Mouse (Mus musculus): ENCODE results near the gene Nhsl1. TPM values are rescaled to one million over a fixed set of nuclear protein-coding genes. Genes with fewer than 3 reads are reported as not detected.

Nhsl1 gene
- total RNA-seq, 4 experiments from 2014 or later, result 16.9 to 26.5 (median 20.6) TPM

- no peak for DNase-seq (ENCODE audit: low spot score)
Observed at GRCm38 (mm10) chr10:18400089-18400644, 81.4 kb downstream of the Nhsl1 start.

- DNase-seq (ENCODE audit: low spot score), result peak; percentile 30
Observed at GRCm38 (mm10) chr10:18400998-18401397, 82.2 kb downstream of the Nhsl1 start.

- no peak for DNase-seq (ENCODE audit: low spot score)
Observed at GRCm38 (mm10) chr10:18403992-18404391, 85.2 kb downstream of the Nhsl1 start.

GRCm38 (mm10) chr10:18404679-18405078 is 85.9 kb downstream of the Nhsl1 start:
- no peak for DNase-seq (ENCODE audit: low spot score)

- peak; percentile 85 for DNase-seq (ENCODE audit: low spot score)
Observed at GRCm38 (mm10) chr10:18407062-18407830, 88.5 kb downstream of the Nhsl1 start.

- no peak for DNase-seq (ENCODE audit: low spot score)
Observed at GRCm38 (mm10) chr10:18408128-18408527, 89.3 kb downstream of the Nhsl1 start.

- DNase-seq (ENCODE audit: low spot score), result no peak
Observed at GRCm38 (mm10) chr10:18408635-18409034, 89.8 kb downstream of the Nhsl1 start.

- no peak for DNase-seq (ENCODE audit: low spot score)
Observed at GRCm38 (mm10) chr10:18409068-18409467, 90.3 kb downstream of the Nhsl1 start.

- no peak for DNase-seq (ENCODE audit: low spot score)
Observed at GRCm38 (mm10) chr10:18411266-18411665, 92.5 kb downstream of the Nhsl1 start.

GRCm38 (mm10) chr10:18415946-18416345 is 97.2 kb downstream of the Nhsl1 start:
- no peak for DNase-seq (ENCODE audit: low spot score)

GRCm38 (mm10) chr10:18418160-18418559 is 99.4 kb downstream of the Nhsl1 start:
- no peak for DNase-seq (ENCODE audit: low spot score)

- DNase-seq (ENCODE audit: low spot score), result no peak
Observed at GRCm38 (mm10) chr10:18419508-18419907, 100.7 kb downstream of the Nhsl1 start.

- no peak for DNase-seq (ENCODE audit: low spot score)
Observed at GRCm38 (mm10) chr10:18420259-18421000, 101.6 kb downstream of the Nhsl1 start.

GRCm38 (mm10) chr10:18422968-18423367 is 104.2 kb downstream of the Nhsl1 start:
- DNase-seq (ENCODE audit: low spot score), result no peak

GRCm38 (mm10) chr10:18423557-18423956 is 104.8 kb downstream of the Nhsl1 start:
- no peak for DNase-seq (ENCODE audit: low spot score)

GRCm38 (mm10) chr10:18427866-18428265 is 109.1 kb downstream of the Nhsl1 start:
- no peak for DNase-seq (ENCODE audit: low spot score)

- no peak for DNase-seq (ENCODE audit: low spot score)
Observed at GRCm38 (mm10) chr10:18429533-18429932, 110.7 kb downstream of the Nhsl1 start.

- DNase-seq (ENCODE audit: low spot score), result peak; percentile 41
Observed at GRCm38 (mm10) chr10:18430141-18430540, 111.4 kb downstream of the Nhsl1 start.

GRCm38 (mm10) chr10:18430973-18431372 is 112.2 kb downstream of the Nhsl1 start:
- peak; percentile 92 for DNase-seq (ENCODE audit: low spot score)

GRCm38 (mm10) chr10:18431546-18431945 is 112.8 kb downstream of the Nhsl1 start:
- no peak for DNase-seq (ENCODE audit: low spot score)

GRCm38 (mm10) chr10:18435454-18435853 is 116.7 kb downstream of the Nhsl1 start:
- no peak for DNase-seq (ENCODE audit: low spot score)

GRCm38 (mm10) chr10:18435938-18436337 is 117.2 kb downstream of the Nhsl1 start:
- no peak for DNase-seq (ENCODE audit: low spot score)

GRCm38 (mm10) chr10:18437584-18437983 is 118.8 kb downstream of the Nhsl1 start:
- DNase-seq (ENCODE audit: low spot score), result no peak

All from heart, adult 8-10 months (tissue).